Mouse (Mus musculus) thymus, adult 2 months (tissue): ENCODE data around the gene Mypn. TPM values are rescaled to one million over a fixed set of nuclear protein-coding genes. Genes with fewer than 3 reads are reported as not detected.

Source experiments
- DNase-seq: peaks from one replicate; pipeline ENCODE4 v3.0.0; 2021
- H3K27ac ChIP-seq: fragments of 200-500 bp; 2 replicates; pipeline ENCODE4 v1.5.1; 2012; ENCODE audit warnings: low read length, control low read depth; ENCODE audit not compliant: control insufficient read depth, insufficient read depth
- H3K27me3 ChIP-seq: fragments of 200-500 bp; 2 replicates; pipeline ENCODE4 v1.6.1; 2012; ENCODE audit warnings: mild to moderate bottlenecking, low read length, moderate library complexity, mixed read lengths; ENCODE audit not compliant: control insufficient read depth, insufficient read depth
- H3K36me3 ChIP-seq: fragments of 200-500 bp; 2 replicates; pipeline ENCODE4 v1.6.1; 2012; ENCODE audit warnings: mild to moderate bottlenecking, low read length, moderate library complexity; ENCODE audit not compliant: control insufficient read depth, insufficient read depth
- H3K4me1 ChIP-seq: fragments of 200-500 bp; replicated peaks from 2 replicates; pipeline ENCODE4 v1.6.1; 2012; ENCODE audit warnings: low read length; ENCODE audit not compliant: control insufficient read depth, insufficient read depth
- H3K4me3 ChIP-seq: fragments of 200-500 bp; 2 replicates; pipeline ENCODE4 v1.5.1; 2012; ENCODE audit warnings: mild to moderate bottlenecking, low read length, control low read depth, moderate library complexity; ENCODE audit not compliant: control insufficient read depth, insufficient read depth
- CTCF ChIP-seq: fragments of 200-500 bp; IDR thresholded peaks from 2 replicates; pipeline ENCODE4 v1.5.1; 2012; ENCODE audit warnings: mild to moderate bottlenecking, control low read depth, low read length, moderate library complexity, borderline replicate concordance; ENCODE audit not compliant: control insufficient read depth, poor library complexity, insufficient read depth; ENCODE audit errors: extremely low read depth
- POLR2A ChIP-seq: fragments of 200-500 bp; IDR thresholded peaks from 2 replicates; pipeline ENCODE4 v1.6.1; 2012; ENCODE audit warnings: mild to moderate bottlenecking, low read length, control low read depth, moderate library complexity; ENCODE audit not compliant: control insufficient read depth, poor library complexity, insufficient read depth; ENCODE audit errors: extremely low read depth
- WGBS: fragments of 180-500 bp; shearing (Covaris S2); methylation state at CpG from one replicate; pipeline ENCODE4 v1.1.7; 2018; 5-methylcytosine and 5-hydroxymethylcytosine counted together
- polyA plus RNA-seq: library from polyadenylated mRNA; depleted of rRNA; stranded (reverse); fragments of >200 nt; gene quantifications from 2 replicates; pipeline ENCODE4 v1.2.3, GENCODE M21; 2012

Mypn gene
- polyA plus RNA-seq, 1 experiment: 0.98 TPM

- Histone ChIP-seq H3K27ac (no peak overlapping the region), H3K36me3 (no peaks in the 10 kb centered on the region), H3K27me3 (no peaks in the 10 kb centered on the region), H3K4me1 (no peaks in the 10 kb centered on the region), H3K4me3 (no peak overlapping the region)
- no peak for DNase-seq
- 87% methylated on average over 7 of the region's 7 CpGs for WGBS
- TF ChIP-seq CTCF (no peak), POLR2A (no peak)
Measured at GRCm38 (mm10) chr10:63128256-63128655, 75.5 kb downstream of the Mypn start.

DNA sequence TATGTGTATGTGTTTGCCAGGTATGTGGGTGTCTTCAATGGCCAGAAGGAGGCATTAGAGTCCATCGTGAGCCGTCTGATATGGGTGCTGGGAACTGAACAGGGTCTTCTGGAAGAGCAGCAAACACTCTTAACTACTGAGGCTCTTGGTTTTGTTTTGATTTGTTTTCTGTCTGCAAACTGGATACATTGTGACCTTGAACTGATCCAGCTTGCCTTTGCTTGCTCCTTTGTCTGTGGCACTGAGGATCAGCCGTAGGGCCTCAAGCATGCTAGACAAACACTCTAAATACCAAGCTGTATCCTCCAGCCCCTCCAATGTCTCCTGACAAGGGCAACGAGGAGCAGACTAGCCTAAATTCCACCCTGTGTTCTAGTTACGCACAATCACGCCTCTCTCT, 76.6 kb downstream of the Mypn start:
- WGBS: 94% methylated on average over 6 of the region's 6 CpGs
- Histone ChIP-seq H3K4me3 (no peak overlapping the region), H3K4me1 (no peaks in the 10 kb centered on the region), H3K36me3 (no peaks in the 10 kb centered on the region), H3K27ac (no peak overlapping the region), H3K27me3 (no peaks in the 10 kb centered on the region)
- TF ChIP-seq POLR2A (no peak), CTCF (no peak)
- DNase-seq: no peak

GRCm38 (mm10) chr10:63126116-63126515, 77.6 kb downstream of the Mypn start:
- no peak for TF ChIP-seq POLR2A
- TF ChIP-seq CTCF: no peak
- no peak overlapping the region for H3K27ac ChIP-seq
- no peak for DNase-seq
- no peaks in the 10 kb centered on the region for H3K27me3 ChIP-seq
- H3K4me3 ChIP-seq: no peak overlapping the region
- H3K36me3 ChIP-seq: no peaks in the 10 kb centered on the region
- no peaks in the 10 kb centered on the region for H3K4me1 ChIP-seq
- WGBS: 80% methylated on average over 4 of the region's 4 CpGs

DNA sequence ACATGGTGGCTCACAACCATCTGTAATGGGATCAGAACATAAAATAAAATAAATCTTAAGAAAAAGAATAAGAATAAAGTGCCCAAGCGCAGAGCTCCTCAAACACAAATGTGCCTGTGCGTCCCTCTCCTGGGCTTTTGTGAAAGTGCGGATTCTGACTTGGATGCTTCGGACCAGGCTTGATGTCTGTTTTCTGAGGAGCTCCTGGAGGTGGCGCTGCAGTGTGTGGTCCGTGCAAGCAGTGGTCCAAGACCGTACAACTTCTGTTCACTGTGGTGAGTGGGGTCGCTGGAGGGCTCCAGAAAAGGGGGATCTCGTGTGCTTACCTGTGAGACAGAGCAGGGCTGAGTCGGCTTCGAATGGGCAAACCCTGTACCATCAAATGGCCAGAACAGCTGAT, 78.4 kb downstream of the Mypn start:
- Histone ChIP-seq H3K27me3 (no peaks in the 10 kb centered on the region), H3K4me1 (no peaks in the 10 kb centered on the region), H3K4me3 (no peak overlapping the region), H3K27ac (no peak overlapping the region), H3K36me3 (no peaks in the 10 kb centered on the region)
- TF ChIP-seq CTCF (no peak), POLR2A (no peak)
- no peak for DNase-seq
- 72% methylated on average over 11 of the region's 11 CpGs for WGBS

GRCm38 (mm10) chr10:63124016-63124415, 79.7 kb downstream of the Mypn start:
- Histone ChIP-seq H3K4me3 (no peak overlapping the region), H3K27ac (no peak overlapping the region), H3K27me3 (no peaks in the 10 kb centered on the region), H3K36me3 (no peaks in the 10 kb centered on the region), H3K4me1 (no peaks in the 10 kb centered on the region)
- 96% methylated on average over 10 of the region's 10 CpGs for WGBS
- DNase-seq: no peak
- TF ChIP-seq CTCF (no peak), POLR2A (no peak)

DNA sequence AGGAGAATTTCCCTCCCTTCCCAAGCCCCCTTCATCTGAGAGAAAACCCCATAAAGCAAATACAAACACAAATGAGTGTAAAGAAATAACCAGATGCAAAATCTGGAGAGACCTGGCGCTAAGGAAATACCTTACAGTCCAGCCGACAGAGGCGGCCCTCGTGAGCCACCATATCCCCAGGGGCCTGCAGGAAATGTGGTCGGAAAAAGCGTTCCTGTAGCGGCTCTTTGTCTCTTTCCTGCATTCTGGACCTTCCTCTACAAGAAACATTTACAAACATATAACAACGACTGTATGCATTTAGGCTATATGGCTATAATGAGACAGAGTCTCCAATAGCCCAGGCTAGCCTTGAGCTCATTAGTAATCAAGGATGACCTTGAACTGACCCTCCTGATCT, 80.6 kb downstream of the Mypn start:
- DNase-seq: no peak
- TF ChIP-seq POLR2A (no peak), CTCF (no peak)
- no peak overlapping the region for H3K4me3 ChIP-seq
- H3K27ac ChIP-seq: no peak overlapping the region
- WGBS: 85% methylated on average over 8 of the region's 8 CpGs
- H3K4me1 ChIP-seq: no peaks in the 10 kb centered on the region
- no peaks in the 10 kb centered on the region for H3K27me3 ChIP-seq
- no peaks in the 10 kb centered on the region for H3K36me3 ChIP-seq

- Histone ChIP-seq H3K36me3 (no peaks in the 10 kb centered on the region), H3K27me3 (no peaks in the 10 kb centered on the region), H3K4me3 (no peak overlapping the region), H3K4me1 (no peaks in the 10 kb centered on the region), H3K27ac (no peak overlapping the region)
- 59% methylated on average over 8 of the region's 8 CpGs for WGBS
- no peak for DNase-seq
- no peak for TF ChIP-seq POLR2A
- TF ChIP-seq CTCF: no peak
Measured at GRCm38 (mm10) chr10:63122516-63122915, 81.2 kb downstream of the Mypn start.
